Mouse (Mus musculus): ENCODE measurements around the gene Hc. TPM values are rescaled to one million over a fixed set of nuclear protein-coding genes. Genes with fewer than 3 reads are reported as not detected.

Hc gene
- total RNA-seq, 2 experiments from 2014 or later = not detected

DNA sequence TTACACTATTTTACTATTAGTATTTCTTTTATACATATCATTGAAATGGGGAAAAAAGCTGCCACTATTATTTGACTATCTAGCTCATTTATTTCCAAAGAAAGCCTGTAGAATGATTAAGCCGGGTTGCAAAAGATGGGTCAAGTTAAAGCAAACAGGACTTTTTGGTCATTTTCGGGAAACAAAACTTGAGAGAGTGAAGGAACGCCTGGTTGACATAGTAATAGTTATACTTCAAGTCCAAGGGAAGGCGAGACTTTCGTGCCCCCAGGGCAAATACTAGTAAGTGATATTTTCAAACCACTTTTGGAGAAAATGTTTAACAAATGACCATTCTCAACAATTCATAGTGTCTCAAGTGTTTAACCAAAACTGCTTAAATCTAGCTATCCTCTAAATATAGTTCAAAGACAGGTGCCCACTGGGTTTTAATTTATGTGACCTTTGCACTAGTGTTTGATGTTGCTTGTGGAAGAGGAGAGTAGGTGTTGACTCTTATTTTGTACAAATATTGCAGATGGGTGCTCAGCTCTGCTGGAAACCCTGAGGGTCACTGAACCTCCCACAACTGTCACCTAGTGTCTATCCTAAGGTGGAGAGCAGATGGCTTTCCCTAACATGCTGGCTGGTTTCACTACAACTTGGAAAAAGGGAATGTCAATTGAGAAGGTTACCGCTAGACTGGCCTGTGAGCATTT lies 2.2 kb upstream of the Hc start:
- DNase-seq (ENCODE audit: low spot score) = no peak
- intact Hi-C loops (cut with DNase I) = no loop called here

DNA sequence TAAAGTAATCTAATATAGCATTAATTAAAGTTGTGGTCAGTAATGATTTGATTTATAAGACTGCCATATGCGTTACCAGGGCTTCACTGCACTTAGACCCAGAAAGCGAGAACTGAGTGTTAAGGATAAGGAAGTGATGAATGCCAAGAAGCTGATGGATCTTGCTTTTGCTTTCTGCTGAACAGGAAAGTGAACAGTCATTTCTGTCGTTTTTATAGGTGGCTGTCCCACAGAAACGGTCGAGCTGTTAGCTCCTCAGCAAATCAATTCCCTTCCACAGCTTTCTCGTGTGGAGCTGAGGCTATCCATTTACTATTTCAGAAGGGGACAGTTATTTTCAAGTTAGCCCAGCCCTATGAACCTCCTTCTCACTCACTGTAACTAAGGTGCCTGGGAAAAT lies 341 bp downstream of the Hc start:
- no peak for DNase-seq (ENCODE audit: low spot score)
- intact Hi-C loops (cut with DNase I) = no loop called here

DNA sequence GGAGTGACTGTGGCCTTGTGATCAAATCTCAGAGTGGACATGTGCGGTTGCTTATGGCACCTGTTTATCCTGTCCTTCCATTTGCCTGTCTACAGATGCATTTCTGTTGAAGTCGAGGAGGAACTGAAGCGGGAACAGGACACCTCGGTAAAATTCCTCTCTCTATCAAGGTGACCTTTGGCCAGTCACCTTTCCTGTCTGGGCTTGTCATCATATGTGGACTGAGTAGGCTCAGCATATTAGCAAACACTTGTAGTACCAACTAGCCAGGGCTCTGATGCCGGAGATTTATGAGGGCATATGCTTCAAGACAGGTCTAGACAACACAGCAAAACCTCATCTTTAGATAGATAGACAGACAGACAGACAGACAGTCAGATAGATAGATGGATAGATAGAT lies 982 bp downstream of the Hc start:
- intact Hi-C loops (cut with DNase I) = no loop called here

DNA sequence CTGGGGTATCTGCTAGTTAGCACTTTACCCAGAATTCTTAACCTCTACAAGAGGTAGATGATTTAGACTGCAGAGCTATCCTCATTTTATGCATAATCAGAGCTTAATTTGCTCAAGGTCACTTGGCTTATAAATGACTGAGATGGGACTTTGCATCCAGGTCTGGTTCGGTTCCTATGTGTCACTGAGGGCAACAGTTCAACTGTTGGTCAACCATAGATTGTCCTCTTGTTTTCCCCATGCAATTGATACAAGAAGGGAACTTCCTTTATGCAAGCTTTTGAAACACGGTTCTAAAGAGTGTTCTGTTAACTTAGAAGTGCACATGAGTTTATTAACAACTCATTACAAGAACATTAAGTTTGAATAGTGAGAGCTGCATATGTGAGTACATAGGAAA lies 2.9 kb downstream of the Hc start:
- no peak for DNase-seq (ENCODE audit: low spot score)
- intact Hi-C loops (cut with DNase I) = no loop called here

More for the DNA sequence above, 982 bp downstream of the Hc start:
- DNase-seq (ENCODE audit: low spot score) = no peak

DNA sequence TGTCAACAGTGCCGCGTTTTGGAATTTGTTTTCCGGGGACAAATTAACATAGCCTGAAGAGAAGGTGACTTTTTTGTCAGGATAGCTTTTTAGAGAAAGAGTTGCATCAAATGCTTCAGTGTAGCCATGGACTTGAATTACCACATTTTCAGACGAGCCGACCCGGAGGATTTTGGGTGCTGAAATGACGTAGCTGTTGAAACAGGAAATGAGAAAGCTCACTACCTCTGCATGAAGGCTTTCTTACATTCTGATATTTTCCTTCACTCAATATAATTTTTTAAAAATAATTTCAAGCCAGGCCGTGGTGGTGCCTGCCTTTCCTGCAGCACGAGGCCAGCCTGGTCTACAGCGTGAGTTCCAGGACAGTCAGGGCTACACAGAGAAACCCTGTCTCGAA lies 4.0 kb downstream of the Hc start:
- intact Hi-C loops (cut with DNase I) = no loop called here
- no peak for DNase-seq (ENCODE audit: low spot score)

DNA sequence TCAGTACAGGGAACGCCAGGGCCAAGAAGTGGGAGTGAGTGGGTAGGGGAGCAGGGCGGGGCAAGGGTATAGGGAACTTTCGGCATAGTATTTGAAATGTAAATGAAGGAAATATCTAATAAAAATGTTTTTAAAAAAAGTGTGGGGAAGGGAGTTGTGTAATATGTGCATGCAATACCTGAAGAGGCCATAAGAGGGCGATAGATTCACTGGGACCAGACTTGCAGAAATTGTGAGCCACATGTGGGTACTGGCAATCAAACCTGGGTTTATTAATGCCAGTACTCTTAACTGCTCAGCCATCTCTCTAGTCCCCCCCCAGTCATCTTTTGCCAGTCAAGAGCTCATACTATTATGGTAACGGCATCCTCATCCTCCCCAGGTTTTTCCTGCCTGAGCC lies 12.4 kb downstream of the Hc start:
- intact Hi-C loops (cut with DNase I) = loop anchor here (5.0 kb wide), 1 partner anchor 58 kb away; the partner anchor contains the start of gene Cntrl
- no peak for DNase-seq (ENCODE audit: low spot score)

DNA sequence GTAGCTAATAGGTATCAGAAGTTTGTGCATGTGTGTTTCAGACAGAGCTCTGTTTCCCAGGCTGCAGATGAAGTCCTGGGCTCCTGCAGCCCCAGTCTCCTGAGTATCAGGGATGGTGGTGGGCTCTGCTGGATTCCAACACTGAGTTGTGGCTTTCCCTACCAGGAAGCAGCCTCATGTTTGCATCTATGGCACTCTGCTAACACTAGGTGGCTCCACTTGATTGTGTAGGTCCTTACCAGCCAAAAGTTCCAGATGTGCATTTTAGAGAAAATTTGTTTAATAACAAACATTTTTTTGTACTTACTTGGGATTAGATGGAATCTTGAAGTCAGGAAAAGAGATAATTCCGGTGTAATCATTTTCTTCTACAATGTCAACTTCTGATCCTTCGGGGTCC lies 16.3 kb downstream of the Hc start:
- intact Hi-C loops (cut with DNase I) = loop anchor here (5.0 kb wide), 1 partner anchor 62 kb away; the partner anchor contains the start of gene Cntrl
- DNase-seq (ENCODE audit: low spot score) = no peak

DNA sequence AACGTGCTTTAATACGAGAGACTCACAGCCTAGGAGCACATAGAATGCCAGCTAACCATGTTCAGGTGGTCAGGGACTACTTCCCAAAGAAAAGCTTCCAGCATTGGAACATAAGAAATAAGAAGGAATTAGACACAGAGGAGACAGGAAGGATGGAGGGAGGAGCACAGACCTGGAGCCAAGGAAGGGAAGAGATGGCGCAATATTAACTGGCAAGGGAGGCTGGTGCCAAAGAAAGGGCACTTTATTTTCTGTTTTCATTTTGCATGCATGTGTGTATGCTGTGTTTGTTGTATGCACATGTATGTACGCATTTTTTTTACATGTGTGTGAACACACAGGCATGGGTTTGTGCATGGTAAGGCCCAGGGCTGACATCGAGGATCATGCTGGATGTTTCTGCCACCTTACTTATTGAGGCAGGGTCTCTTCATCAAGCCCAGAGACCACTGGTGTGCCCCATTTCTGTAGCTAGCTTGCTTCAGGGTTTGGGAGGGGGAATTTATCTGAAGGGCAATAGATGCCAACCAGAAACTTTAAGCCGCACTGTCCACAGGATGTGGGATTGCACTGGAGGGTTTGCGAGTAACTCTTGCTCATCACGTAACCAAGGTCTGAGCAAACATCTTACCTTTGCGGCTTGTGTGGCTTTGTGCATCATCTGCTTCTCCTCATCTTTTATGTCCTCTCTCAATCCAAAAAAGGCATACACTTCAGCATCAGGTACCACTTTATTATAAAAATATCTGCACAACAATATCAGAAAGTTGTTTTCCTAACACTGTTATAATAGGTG lies 22.5 kb downstream of the Hc start:
- intact Hi-C loops (cut with DNase I) = no loop called here
- no peak for DNase-seq (ENCODE audit: low spot score)

DNA sequence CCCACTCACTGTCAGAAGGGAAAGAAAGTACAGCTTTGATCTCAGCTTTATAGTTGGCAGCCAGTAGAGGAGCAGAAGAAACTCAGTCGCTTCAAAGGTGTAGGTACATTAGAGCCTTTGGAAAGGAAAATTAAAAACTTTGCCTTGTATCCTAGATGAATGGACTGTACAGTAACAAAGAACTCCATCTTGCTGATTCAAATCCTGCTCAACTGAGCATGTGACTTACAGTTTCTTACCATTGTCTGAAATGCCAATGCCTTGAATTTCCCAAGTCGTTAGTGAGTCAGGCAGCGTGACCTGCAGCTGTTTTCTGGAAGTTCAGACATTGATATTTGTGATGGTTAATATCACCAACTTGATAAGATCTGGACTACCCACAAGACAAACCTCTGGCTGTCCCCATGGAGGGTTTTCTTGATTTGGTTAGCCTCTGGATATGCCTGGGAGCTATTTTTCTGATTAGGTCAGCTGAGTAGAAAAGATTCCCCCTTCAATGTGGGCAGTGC lies 36.5 kb downstream of the Hc start:
- DNase-seq (ENCODE audit: low spot score) = no peak
- intact Hi-C loops (cut with DNase I) = no loop called here

DNA sequence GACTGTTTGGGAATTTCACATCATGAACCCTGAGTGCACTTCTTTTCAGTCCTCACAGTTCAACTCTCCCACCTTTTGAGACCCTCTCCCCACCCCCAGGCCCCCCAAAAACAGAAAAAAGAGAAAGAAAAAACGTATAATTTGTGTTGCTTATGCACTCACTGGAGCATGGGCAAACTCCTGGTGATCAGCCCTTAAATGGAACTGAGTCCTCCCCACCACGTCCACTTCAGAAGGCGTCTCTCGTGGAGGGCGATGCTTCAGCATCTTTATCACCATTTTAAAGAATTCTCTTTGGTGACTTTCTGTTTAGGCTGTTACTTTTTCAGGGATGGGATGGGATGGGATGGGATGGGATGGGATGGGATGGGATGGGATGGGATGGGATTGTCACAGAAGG lies 39.4 kb downstream of the Hc start:
- intact Hi-C loops (cut with DNase I) = no loop called here
- DNase-seq (ENCODE audit: low spot score) = no peak

DNA sequence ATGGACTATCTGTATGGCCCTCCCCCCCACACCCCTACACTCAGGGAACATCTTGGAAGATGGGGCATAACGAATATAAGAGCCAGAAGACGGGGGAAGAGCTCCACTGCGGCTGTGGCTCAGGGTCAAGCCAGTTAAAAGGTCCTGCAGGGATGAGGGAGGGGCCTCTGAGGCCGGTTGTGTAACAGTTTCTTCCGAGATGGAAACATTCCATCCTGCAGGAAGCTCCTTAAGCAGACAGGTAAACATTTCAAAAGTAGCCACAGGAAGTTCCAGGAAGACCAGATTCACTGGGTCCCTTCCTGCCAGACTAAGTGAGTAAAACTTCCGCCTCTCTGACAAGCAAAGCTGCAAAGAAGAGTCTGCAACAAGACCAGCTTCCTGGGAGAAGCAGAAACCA lies 45.4 kb downstream of the Hc start:
- intact Hi-C loops (cut with DNase I) = no loop called here
- DNase-seq (ENCODE audit: low spot score) = no peak

DNA sequence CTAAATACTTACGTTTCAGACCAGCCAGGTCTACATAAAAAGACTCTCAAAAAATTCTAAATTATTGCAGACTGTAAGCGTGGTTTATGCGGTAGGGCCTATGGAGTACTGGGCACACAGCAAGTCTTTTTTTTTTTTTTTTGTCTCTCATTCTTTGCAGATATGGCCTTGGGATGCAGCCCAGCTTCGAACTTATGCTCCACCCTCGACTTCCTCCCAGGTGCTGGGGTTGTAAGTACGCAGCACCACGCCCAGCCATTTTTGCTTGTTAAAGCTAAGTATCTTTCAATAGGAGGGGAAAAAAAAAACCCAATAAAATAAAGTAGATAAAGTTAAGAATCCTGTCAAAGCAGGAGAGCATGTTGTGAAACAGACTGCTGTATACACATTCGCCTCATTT lies 49.6 kb downstream of the Hc start:
- no peak for DNase-seq (ENCODE audit: low spot score)
- intact Hi-C loops (cut with DNase I) = no loop called here

DNA sequence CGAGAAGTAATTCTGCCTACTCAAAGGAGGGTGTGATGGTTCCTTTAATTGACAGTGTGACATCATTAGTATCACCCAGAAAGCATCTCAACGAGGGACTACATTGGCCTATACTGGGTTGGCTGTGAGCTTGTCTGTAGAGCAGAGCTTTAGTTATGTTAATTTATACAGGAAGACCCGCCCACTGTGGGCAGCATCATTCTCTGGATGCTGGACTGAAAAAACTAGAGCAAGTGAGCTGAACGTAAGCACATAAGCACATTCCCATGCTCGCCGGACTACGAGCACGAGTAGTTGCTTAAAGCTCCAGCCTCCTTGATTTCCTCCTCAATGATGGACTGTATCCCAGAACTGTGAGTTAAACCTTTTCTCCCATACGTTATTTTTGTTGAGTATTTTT lies 62.3 kb downstream of the Hc start:
- DNase-seq (ENCODE audit: low spot score) = no peak
- intact Hi-C loops (cut with DNase I) = no loop called here

DNA sequence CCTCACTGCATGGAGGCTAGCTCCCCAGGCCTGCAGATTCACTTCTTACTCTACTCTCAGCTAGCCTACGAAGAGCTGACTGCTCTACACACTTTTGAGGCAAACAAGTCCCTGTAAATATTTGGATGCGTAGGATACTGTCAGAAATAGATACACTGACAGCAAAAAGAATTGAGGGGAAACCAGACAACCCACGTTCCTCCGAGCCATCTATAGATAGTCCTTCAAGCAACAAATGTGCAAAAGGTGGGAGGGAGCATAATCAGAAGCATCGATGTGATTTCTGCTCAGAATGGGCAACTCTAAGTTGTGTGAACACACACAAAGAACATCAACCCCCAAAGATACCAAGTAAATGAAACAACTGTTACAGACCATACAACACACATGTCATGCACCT lies 64.7 kb downstream of the Hc start:
- DNase-seq (ENCODE audit: low spot score) = no peak
- intact Hi-C loops (cut with DNase I) = no loop called here

DNA sequence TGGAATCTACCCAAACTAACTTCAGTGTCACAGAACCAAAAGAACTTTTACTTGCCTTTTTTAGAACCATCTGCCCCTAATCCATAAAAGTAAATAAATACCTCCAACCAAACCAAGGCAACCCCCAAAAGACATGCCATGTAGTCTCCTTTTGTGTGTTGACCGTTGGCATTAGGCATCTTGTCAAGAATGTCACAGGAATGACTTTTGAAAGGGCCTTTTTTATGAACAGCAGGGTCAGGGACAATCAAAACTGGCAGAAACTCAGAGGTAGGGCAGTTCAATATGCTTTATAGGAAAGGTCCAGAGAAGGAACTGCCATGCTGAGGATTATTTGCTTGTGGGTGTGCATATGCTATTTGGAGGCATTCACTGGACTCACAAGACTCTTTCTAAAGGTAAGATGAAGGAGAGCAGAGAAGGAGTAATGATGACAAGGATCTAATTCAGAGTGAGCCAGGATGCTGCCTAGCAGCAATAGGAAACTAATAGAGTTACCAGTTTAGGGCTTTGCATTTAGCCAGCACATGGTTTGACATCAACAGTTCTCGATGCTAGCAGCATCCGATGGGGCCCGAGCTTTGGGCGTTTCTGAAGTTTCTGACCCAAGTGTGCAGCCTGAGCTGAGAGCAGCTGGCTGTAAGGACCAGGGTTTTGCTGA lies 67.4 kb downstream of the Hc start:
- DNase-seq (ENCODE audit: low spot score) = no peak

DNA sequence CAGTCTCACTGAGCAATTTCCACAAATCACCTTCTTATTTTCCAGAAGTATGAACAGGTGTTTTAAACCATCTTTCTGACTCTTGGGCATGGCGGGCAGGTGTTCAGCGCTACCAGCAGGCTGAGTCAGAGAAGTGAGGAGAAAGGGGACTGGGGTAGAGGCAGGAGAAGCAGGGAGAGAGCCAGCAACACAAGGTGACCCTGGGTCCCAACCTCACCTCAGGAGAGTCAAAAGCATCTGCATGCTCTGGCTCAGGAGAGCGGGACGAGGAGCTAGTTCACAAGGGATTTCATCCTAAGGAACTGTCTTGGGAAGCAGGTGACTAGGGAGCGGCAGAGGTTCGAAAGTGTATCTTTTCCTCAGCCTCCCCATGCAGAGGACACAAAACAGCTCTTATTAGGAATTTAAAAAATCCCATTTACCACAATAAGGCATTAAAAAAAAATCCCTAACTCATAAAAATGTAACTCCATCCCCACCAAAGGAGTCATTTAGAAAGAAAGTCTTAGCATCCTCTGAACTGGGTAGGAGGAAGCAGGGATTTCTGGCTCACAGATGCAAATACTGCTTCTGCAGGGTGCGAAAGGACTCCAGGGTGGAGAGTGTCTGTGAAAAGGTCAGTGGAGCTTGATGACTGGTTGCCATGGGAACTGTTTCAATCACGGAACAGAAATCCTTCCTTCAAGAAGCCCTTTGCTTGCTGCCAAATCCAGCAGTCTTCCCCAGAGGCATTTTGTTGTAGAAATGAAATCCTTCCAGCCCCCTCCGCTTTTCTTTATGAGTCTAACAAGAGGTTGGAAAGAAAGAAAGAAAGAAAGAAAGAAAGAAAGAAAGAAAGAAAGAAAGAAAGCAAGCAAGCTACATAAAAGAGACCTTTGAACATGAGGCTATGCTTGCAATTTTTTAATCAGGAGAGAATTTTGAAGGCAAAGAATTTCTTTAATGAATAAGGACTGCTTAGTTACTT lies 68.2 kb downstream of the Hc start:
- no peak for DNase-seq (ENCODE audit: low spot score)
- intact Hi-C loops (cut with DNase I) = no loop called here

More for the DNA sequence above, 67.4 kb downstream of the Hc start:
- intact Hi-C loops (cut with DNase I) = no loop called here

DNA sequence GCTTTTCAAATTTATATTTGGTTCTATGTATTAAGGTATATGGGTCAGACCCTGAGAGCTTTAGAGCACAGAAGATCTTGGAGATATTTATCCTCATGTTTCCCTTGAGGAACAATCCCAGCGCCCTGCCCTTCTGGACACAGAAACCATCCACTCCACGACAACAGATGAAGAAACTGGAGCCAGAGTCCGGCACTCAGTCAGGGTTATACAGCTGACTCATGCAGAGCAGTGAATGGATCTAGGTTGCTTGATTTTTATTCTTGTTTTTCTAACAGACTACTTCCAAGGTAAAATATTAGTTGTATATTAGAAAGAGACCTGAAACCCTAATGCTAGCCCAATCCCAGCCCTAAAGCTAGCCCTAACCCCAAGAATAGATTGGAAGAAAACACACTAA lies 69.3 kb downstream of the Hc start:
- intact Hi-C loops (cut with DNase I) = no loop called here
- DNase-seq (ENCODE audit: low spot score) = no peak

DNA sequence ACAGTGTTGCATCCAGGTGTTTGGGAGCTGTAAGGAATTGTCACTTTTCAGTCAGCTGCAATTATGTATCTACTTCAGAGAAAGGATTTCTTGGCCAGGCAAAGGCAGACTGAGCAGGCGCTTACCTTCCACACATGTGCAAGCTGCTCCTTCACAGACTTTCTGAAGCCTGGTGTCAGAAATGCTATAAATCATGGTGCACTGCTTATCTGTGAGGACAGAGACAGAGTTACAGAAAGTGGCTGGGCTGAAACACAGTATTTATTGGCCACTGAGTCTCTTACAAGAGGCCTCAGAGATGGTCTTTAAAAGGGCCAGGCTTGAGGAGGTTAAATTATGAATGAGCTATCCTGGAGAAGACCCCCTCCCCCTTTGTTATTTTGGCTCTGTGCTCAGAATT lies 71.5 kb downstream of the Hc start:
- no peak for DNase-seq (ENCODE audit: low spot score)
- intact Hi-C loops (cut with DNase I) = no loop called here

DNA sequence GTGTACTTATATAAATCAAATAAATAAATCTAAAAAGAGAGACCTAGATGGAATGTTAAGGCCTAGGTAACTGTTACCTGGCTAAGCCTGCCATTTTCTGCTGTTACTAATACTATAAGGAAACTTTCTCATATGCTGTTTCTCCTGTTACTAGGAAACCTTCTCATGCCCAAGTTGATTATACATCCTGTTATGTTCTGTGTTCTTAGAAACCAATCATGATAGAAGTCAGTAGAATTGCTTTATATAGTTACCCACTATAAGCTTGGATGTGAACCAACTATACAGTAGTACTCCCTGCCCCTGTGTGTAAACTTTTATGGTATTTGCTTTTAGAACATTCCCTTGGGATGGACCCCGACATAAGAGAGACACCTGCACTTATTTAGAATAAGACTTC lies 73.6 kb downstream of the Hc start:
- no peak for DNase-seq (ENCODE audit: low spot score)
- intact Hi-C loops (cut with DNase I) = no loop called here

DNA sequence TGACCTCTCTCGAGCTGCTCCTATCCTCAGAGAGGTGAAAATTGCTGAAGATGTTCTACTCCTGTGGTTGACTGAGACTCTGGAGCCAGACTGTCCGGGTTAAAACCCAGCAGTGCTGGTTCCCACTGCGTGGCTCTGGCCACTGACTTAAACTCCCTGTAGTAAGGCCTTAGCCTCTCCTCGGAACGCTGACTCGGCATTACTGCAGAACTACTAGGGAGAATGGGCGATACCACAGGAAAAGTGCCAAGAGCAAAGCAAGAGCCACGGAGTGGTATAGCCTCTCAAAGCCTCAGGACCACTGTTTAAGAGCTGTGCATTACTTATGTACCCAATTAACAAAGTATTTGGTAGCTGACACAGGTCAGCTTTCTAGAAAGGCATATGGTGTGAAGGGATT lies 76.4 kb downstream of the Hc start:
- no peak for DNase-seq (ENCODE audit: low spot score)
- intact Hi-C loops (cut with DNase I) = no loop called here
